Mouse (Mus musculus): Measurements from ENCODE around the gene Echdc3. TPM values are rescaled to one million over a fixed set of nuclear protein-coding genes. Genes with fewer than 3 reads are reported as not detected.

The Echdc3 gene
- polyA plus RNA-seq, 2 experiments: 8.7 to 8.8 TPM

DNA sequence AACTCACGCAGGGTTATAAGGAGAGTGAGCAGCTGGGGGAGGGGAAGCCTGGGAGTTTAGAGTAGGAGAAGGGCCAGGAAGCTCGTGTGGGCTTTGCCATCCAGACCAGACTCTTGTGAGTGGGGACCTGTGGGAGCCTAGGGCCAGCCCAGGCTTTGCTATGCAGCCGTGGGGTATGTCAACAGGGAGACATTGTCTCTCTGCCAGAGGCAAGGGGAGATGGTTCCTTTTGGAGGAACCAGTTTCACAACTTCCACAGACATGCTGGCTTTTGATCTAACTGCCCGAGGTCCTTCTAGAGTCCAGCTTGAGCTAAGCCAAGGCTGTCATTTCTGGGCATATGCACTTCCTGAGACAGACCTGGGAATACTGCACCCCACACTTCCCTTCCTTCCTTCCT is 25.4 kb upstream of the Echdc3 start:
- Histone ChIP-seq H3K9me3 (ENCODE audit: control insufficient read depth, low read length) (no peaks in the 10 kb centered on the region), H3K9ac (replicated peaks) (no peak overlapping the region), H3K36me3 (replicated peaks; ENCODE audit: control insufficient read depth, insufficient read depth, low read depth) (no peaks in the 10 kb centered on the region), H3K4me2 (ENCODE audit: low read depth) (no peak overlapping the region), H3K27ac (no peak overlapping the region), H3K27me3 (ENCODE audit: control insufficient read depth, insufficient read depth, low read length) (no peaks in the 10 kb centered on the region; the same call in 1 of the 2 replicates), H3K4me3 (ENCODE audit: insufficient read depth in 1 of 2, low read depth in 2 of 2, low read length in 2 of 2) (no peak overlapping the region), H3K4me1 (replicated peaks; ENCODE audit: control insufficient read depth in 2 of 2, insufficient read depth in 2 of 2, low read length in 1 of 2) (no peaks in the 10 kb centered on the region)
- ATAC-seq (ENCODE audit: insufficient read depth) (no peak), DNase-seq (ENCODE audit: low read depth in 3 of 3, low spot score in 3 of 3) (no peak)
- TF ChIP-seq EP300 (IDR thresholded peaks at IDR 0.05; ENCODE audit: low read depth) (no peak), CTCF (IDR thresholded peaks at IDR 0.05; ENCODE audit: low read depth) (no peak)
- 28% methylated on average over 4 of the region's 4 CpGs for WGBS (ENCODE audit: insufficient replicate concordance)

DNA sequence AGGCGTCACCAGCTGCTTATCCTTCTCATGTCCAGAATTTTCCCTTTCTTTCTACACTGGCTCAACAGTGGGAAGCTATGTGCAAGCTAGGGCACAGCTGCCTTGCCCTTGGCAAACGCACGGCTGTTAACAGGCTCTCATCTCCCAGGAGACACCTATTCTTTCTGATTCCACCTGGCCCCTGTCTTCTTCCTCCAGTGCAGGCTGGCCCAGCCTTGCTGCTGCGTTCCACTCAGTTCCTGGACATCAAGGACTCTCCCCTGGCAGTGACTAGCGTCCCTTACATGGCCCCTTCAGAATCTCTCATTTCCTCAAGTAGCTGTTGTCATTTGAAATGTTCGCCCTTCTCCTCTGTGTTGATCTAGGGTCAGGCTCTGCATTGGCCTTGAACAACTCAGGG is 20.5 kb upstream of the Echdc3 start:
- no peak for ATAC-seq (ENCODE audit: insufficient read depth)
- no peak for DNase-seq (ENCODE audit: low read depth in 3 of 3, low spot score in 3 of 3)
- 70% methylated on average over 6 of the region's 6 CpGs for WGBS (ENCODE audit: insufficient replicate concordance)
- H3K9ac ChIP-seq (replicated peaks): no peak overlapping the region
- H3K4me3 ChIP-seq (ENCODE audit: insufficient read depth in 1 of 2, low read depth in 2 of 2, low read length in 2 of 2): no peak overlapping the region
- H3K27ac ChIP-seq: no peak overlapping the region
- no peaks in the 10 kb centered on the region for H3K36me3 ChIP-seq (replicated peaks; ENCODE audit: control insufficient read depth, insufficient read depth, low read depth)
- TF ChIP-seq EP300 (IDR thresholded peaks at IDR 0.05; ENCODE audit: low read depth): no peak
- TF ChIP-seq CTCF (IDR thresholded peaks at IDR 0.05; ENCODE audit: low read depth): no peak
- no peak overlapping the region for H3K4me2 ChIP-seq (ENCODE audit: low read depth)
- no peaks in the 10 kb centered on the region for H3K27me3 ChIP-seq (ENCODE audit: control insufficient read depth, insufficient read depth, low read length)
- peaks cover 0 to 6% of the 10 kb centered on the region in 2 experiments; a peak in 1 of 4 replicates for H3K4me1 ChIP-seq (replicated peaks; ENCODE audit: control insufficient read depth in 2 of 2, insufficient read depth in 2 of 2, low read length in 1 of 2)
- no peaks in the 10 kb centered on the region for H3K9me3 ChIP-seq (ENCODE audit: control insufficient read depth, low read length)

DNA sequence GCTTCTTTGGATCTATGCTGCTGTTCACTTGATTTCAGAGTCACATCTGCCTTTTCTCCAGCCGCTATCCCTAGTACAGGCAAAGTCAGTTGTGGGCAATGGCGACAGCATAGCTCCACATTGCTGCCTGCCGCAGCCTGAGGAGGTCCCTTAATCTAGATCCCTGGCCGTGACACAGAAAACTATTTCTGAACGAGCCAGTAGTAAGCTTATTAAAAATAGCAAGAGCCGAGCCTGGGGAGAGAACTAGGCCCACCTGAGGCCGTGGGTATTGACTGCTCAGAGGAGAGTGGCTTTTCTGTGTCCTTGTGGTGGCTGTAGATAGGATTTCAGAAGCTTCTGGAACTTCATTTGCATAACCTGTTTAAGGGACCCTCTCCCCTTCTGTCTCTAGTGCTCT is 19.9 kb upstream of the Echdc3 start:
- ATAC-seq (ENCODE audit: insufficient read depth) (no peak), DNase-seq (ENCODE audit: low read depth in 3 of 3, low spot score in 3 of 3) (no peak)
- H3K4me3 ChIP-seq (ENCODE audit: insufficient read depth in 1 of 2, low read depth in 2 of 2, low read length in 2 of 2): no peak overlapping the region
- no peak for TF ChIP-seq CTCF (IDR thresholded peaks at IDR 0.05; ENCODE audit: low read depth)
- no peak for TF ChIP-seq EP300 (IDR thresholded peaks at IDR 0.05; ENCODE audit: low read depth)
- H3K9me3 ChIP-seq (ENCODE audit: control insufficient read depth, low read length): no peaks in the 10 kb centered on the region
- H3K4me2 ChIP-seq (ENCODE audit: low read depth): no peak overlapping the region
- WGBS (ENCODE audit: insufficient replicate concordance): 59% methylated on average over 7 of the region's 7 CpGs
- H3K27ac ChIP-seq: no peak overlapping the region
- H3K4me1 ChIP-seq (replicated peaks; ENCODE audit: control insufficient read depth in 2 of 2, insufficient read depth in 2 of 2, low read length in 1 of 2): peaks cover 0 to 6% of the 10 kb centered on the region in 2 experiments; a peak in 1 of 4 replicates
- no peak overlapping the region for H3K9ac ChIP-seq (replicated peaks)
- H3K27me3 ChIP-seq (ENCODE audit: control insufficient read depth, insufficient read depth, low read length): no peaks in the 10 kb centered on the region
- no peaks in the 10 kb centered on the region for H3K36me3 ChIP-seq (replicated peaks; ENCODE audit: control insufficient read depth, insufficient read depth, low read depth)

DNA sequence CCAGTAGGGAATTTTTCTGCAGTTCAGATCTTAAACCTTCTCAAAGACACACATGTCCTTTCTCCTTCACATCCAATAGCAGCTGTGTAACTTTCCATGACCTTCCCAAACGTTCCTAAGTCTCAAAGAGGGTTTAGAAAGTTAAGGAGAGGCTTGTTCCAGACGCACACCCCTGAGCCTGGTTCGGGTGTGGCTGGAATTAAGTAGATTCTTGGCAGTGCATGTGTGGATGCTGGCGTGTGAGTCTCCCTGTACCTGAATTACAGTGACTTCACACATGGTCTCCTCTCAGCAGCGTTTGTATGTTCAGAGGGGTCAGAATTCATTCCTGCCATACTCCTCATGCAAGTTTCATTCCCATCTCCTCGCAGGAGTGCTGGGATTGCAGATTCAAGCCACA is 18.0 kb upstream of the Echdc3 start:
- TF ChIP-seq CTCF (IDR thresholded peaks at IDR 0.05; ENCODE audit: low read depth): no peak
- no peak for TF ChIP-seq EP300 (IDR thresholded peaks at IDR 0.05; ENCODE audit: low read depth)
- no peaks in the 10 kb centered on the region for H3K36me3 ChIP-seq (replicated peaks; ENCODE audit: control insufficient read depth, insufficient read depth, low read depth)
- no peak overlapping the region for H3K4me3 ChIP-seq (ENCODE audit: insufficient read depth in 1 of 2, low read depth in 2 of 2, low read length in 2 of 2)
- no peaks in the 10 kb centered on the region for H3K27me3 ChIP-seq (ENCODE audit: control insufficient read depth, insufficient read depth, low read length)
- 59% methylated on average over 6 of the region's 6 CpGs for WGBS (ENCODE audit: insufficient replicate concordance)
- no peak overlapping the region for H3K4me2 ChIP-seq (ENCODE audit: low read depth)
- no peak overlapping the region for H3K9ac ChIP-seq (replicated peaks)
- DNase-seq (ENCODE audit: low read depth in 3 of 3, low spot score in 3 of 3) (no peak), ATAC-seq (ENCODE audit: insufficient read depth) (no peak)
- no peak overlapping the region for H3K27ac ChIP-seq
- peaks cover 0 to 6% of the 10 kb centered on the region in 2 experiments; a peak in 1 of 4 replicates for H3K4me1 ChIP-seq (replicated peaks; ENCODE audit: control insufficient read depth in 2 of 2, insufficient read depth in 2 of 2, low read length in 1 of 2)
- no peaks in the 10 kb centered on the region for H3K9me3 ChIP-seq (ENCODE audit: control insufficient read depth, low read length)

DNA sequence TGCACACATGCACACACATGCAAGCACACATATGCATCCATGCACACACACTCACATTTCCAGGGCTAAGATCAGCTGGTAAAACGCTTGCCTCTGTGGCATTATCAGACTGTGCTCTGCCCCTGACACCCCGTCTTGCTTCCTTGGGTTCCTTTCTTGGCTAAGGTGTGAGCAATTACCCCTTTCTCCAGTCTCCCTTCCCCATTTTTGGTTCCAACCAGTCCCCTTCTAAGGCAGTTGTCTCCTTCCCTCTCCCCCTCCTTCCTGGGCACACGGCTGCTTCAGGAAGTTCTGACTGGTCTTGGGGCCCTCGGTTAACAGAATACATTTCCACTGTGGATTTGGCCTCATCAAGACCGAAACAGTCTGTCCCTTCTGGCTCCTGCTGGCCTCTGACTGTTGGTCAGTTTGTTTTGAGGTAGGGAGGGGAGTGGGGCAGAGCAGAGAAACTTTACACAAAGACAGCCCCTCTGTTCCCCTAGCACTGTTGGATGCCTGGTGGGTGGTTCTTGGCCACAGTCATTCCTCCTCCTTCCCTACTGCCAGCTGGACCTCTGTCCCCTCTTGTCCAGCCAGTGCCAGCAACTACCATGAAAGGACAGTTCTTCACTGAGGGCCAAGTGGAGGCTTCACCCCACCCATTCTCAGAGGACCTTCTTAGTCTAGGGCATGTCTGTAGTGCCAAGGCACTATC is 16.9 kb upstream of the Echdc3 start:
- Histone ChIP-seq H3K9ac (replicated peaks) (no peak overlapping the region), H3K36me3 (replicated peaks; ENCODE audit: control insufficient read depth, insufficient read depth, low read depth) (no peaks in the 10 kb centered on the region), H3K4me3 (ENCODE audit: insufficient read depth in 1 of 2, low read depth in 2 of 2, low read length in 2 of 2) (no peak overlapping the region), H3K4me1 (replicated peaks; ENCODE audit: control insufficient read depth in 2 of 2, insufficient read depth in 2 of 2, low read length in 1 of 2) (peaks cover 0 to 6% of the 10 kb centered on the region in 2 experiments; a peak in 1 of 4 replicates), H3K27me3 (ENCODE audit: control insufficient read depth, insufficient read depth, low read length) (no peaks in the 10 kb centered on the region), H3K27ac (no peak overlapping the region), H3K9me3 (ENCODE audit: control insufficient read depth, low read length) (no peaks in the 10 kb centered on the region; the same call in 1 of the 2 replicates), H3K4me2 (ENCODE audit: low read depth) (no peak overlapping the region)
- WGBS (ENCODE audit: insufficient replicate concordance): 35% methylated on average over 5 of the region's 5 CpGs
- no peak for ATAC-seq (ENCODE audit: insufficient read depth)
- TF ChIP-seq EP300 (IDR thresholded peaks at IDR 0.05; ENCODE audit: low read depth): no peak
- no peak for TF ChIP-seq CTCF (IDR thresholded peaks at IDR 0.05; ENCODE audit: low read depth)
- DNase-seq (ENCODE audit: low read depth in 3 of 3, low spot score in 3 of 3): no peak

Data from liver, embryonic 14.5 days (tissue).